Mouse (Mus musculus) cerebellum, postnatal 10 days (tissue): ENCODE measurements at regions not wholly inside any gene's neighbourhood (a gene's known extent, or its start where the extent isn't known, plus 50 kb on each side); places are given as distances from the start of the nearest gene placed in this dataset.

Experiments
- DNase-seq, 2 experiments: peaks; one replicate each; pipeline ENCODE4 v3.0.0; 2021; ENCODE audit warnings: mixed read lengths in 2 of 2

GRCm38 (mm10) chr17:89297277-89298002 lies 97.0 kb upstream of the Fshr start:
- peak; percentile 62 to 65 for DNase-seq

GRCm38 (mm10) chr17:89281321-89281720 lies 80.8 kb upstream of the Fshr start:
- DNase-seq: no peak

- no peak for DNase-seq
Observed at GRCm38 (mm10) chr17:89272141-89272540, 71.7 kb upstream of the Fshr start.

- no peak for DNase-seq
Observed at GRCm38 (mm10) chr17:89255687-89256086, 55.2 kb upstream of the Fshr start.

GRCm38 (mm10) chr17:89250811-89251210 lies 50.3 kb upstream of the Fshr start:
- no peak for DNase-seq
